Mouse (Mus musculus) ES-Bruce4 (cell line): ENCODE results near the gene Abce1. TPM values are rescaled to one million over a fixed set of nuclear protein-coding genes. Genes with fewer than 3 reads are reported as not detected.

Experiments
- H3K27ac ChIP-seq: 2 replicates; pipeline ENCODE4 v1.5.1; 2012; ENCODE audit warnings: low read length, inconsistent platforms; ENCODE audit not compliant: insufficient read depth
- H3K27me3 ChIP-seq: 2 replicates; pipeline ENCODE4 v1.6.1; 2012; ENCODE audit warnings: mild to moderate bottlenecking, low read length, inconsistent platforms; ENCODE audit not compliant: control insufficient read depth, poor library complexity, insufficient read depth, severe bottlenecking
- H3K36me3 ChIP-seq: 2 replicates; pipeline ENCODE4 v1.6.1; 2012; ENCODE audit warnings: inconsistent platforms, mild to moderate bottlenecking, low read length, moderate library complexity; ENCODE audit not compliant: control insufficient read depth, poor library complexity, insufficient read depth, severe bottlenecking
- H3K4me1 ChIP-seq: one replicate; pipeline ENCODE4 v1.8.1; 2011; ENCODE audit warnings: low read length; ENCODE audit not compliant: control insufficient read depth, insufficient read depth
- H3K4me3 ChIP-seq: 2 replicates; pipeline ENCODE4 v1.5.1; 2011; ENCODE audit warnings: low read depth, mild to moderate bottlenecking, low read length
- H3K9ac ChIP-seq: 2 replicates; pipeline ENCODE4 v1.6.1; 2012; ENCODE audit warnings: low read depth, mild to moderate bottlenecking, inconsistent platforms; ENCODE audit not compliant: poor library complexity, severe bottlenecking
- H3K9me3 ChIP-seq: replicated peaks from 2 replicates; pipeline ENCODE4 v1.6.1; 2012; ENCODE audit warnings: mild to moderate bottlenecking, low read length, inconsistent platforms; ENCODE audit not compliant: control insufficient read depth, poor library complexity, insufficient read depth, severe bottlenecking
- CTCF ChIP-seq: IDR thresholded peaks from one replicate; pipeline ENCODE4 v1.8.1; 2011; ENCODE audit warnings: low read depth, low read length
- EP300 ChIP-seq: IDR thresholded peaks from 2 replicates; pipeline ENCODE4 v1.6.1; 2011; ENCODE audit warnings: low read depth, low read length; ENCODE audit not compliant: insufficient read depth
- POLR2A ChIP-seq: IDR thresholded peaks from one replicate; pipeline ENCODE4 v1.8.1; 2011; ENCODE audit warnings: low read length; ENCODE audit not compliant: insufficient read depth
- polyA plus RNA-seq: library from polyadenylated mRNA; stranded (reverse); fragments of >200 nt; gene quantifications from 2 replicates; pipeline ENCODE4 v1.2.4, GENCODE M21; 2011; ENCODE audit warnings: low read depth; ENCODE audit not compliant: missing spikeins, insufficient read depth, insufficient read length

The Abce1 gene
- polyA plus RNA-seq, 1 experiment, result 348 TPM

GRCm38 (mm10) chr8:79638001-79638706 is 73.4 kb downstream of the Abce1 start:
- Histone ChIP-seq H3K4me3 (peak overlapping the region; percentile 57), H3K27ac (0 out of 2 replicates have a peak overlapping the region, but pooled peaks have one; percentile 22), H3K27me3 (no peaks in the 10 kb centered on the region), H3K9me3 (0 out of 2 replicates have a peak, but pooled peaks cover 4% of the 10 kb centered on the region), H3K9ac (peak overlapping the region; percentile 78), H3K36me3 (peaks cover 15% of the 10 kb centered on the region), H3K4me1 (peaks cover 1% of the 10 kb centered on the region)
- TF ChIP-seq EP300 (no peak), CTCF (no peak), POLR2A (no peak)

- peaks cover 11% of the 10 kb centered on the region for H3K36me3 ChIP-seq
- H3K4me3 ChIP-seq, result no peak overlapping the region
- H3K27me3 ChIP-seq, result no peaks in the 10 kb centered on the region
- H3K4me1 ChIP-seq, result peaks cover 1% of the 10 kb centered on the region
- 0 out of 2 replicates have a peak, but pooled peaks cover 4% of the 10 kb centered on the region for H3K9me3 ChIP-seq
- TF ChIP-seq EP300 (no peak), CTCF (no peak), POLR2A (no peak)
- no peak overlapping the region for H3K27ac ChIP-seq
- H3K9ac ChIP-seq, result no peak overlapping the region
Observed at GRCm38 (mm10) chr8:79637237-79637636, 74.3 kb downstream of the Abce1 start.

- TF ChIP-seq EP300 (no peak), POLR2A (no peak), CTCF (no peak)
- Histone ChIP-seq H3K4me3 (no peak overlapping the region), H3K36me3 (peaks cover under 1% of the 10 kb centered on the region), H3K27ac (no peak overlapping the region), H3K4me1 (peaks cover 1% of the 10 kb centered on the region), H3K27me3 (no peaks in the 10 kb centered on the region), H3K9ac (no peak overlapping the region), H3K9me3 (0 out of 2 replicates have a peak, but pooled peaks cover 4% of the 10 kb centered on the region)
Observed at GRCm38 (mm10) chr8:79636151-79636550, 75.4 kb downstream of the Abce1 start.

- Histone ChIP-seq H3K9ac (peak overlapping the region; percentile 49), H3K4me1 (peaks cover 1% of the 10 kb centered on the region)
- no peak for TF ChIP-seq CTCF
- no peak for TF ChIP-seq POLR2A
- TF ChIP-seq EP300, result no peak
Observed at GRCm38 (mm10) chr8:79635491-79635890, 76.0 kb downstream of the Abce1 start.

More at GRCm38 (mm10) chr8:79635491-79635890, 76.0 kb downstream of the Abce1 start:
- Histone ChIP-seq H3K4me3 (peak overlapping the region; percentile 63; the same call in 1 of the 2 replicates), H3K27me3 (no peaks in the 10 kb centered on the region), H3K36me3 (no peaks in the 10 kb centered on the region), H3K27ac (no peak overlapping the region), H3K9me3 (0 out of 2 replicates have a peak, but pooled peaks cover 4% of the 10 kb centered on the region)

Other genes starting within 250 kb of the Abce1 start
- 141 and 161 TPM in 2 replicates for gene Otud4, start 72.1 kb downstream of the Abce1 start, polyA plus RNA-seq
- gene Anapc10, start 80 bp upstream of the Abce1 start, polyA plus RNA-seq, result 58.0 and 63.9 TPM in 2 replicates